Comparison of ENCODE assay signal across 8 mouse cellular contexts in genomic region chr11:72214591-72215409, GRCm38 (mm10). TPM values are rescaled to one million over a fixed set of nuclear protein-coding genes. Genes with fewer than 3 reads are reported as not detected.
DNase-seq lines count a peak whose midpoint lies in the region; ATAC-seq lines count a peak whose summit lies in the region.

No protein-coding gene starts in this region.

- H3K4me2 ChIP-seq in intestine, embryonic 14.5 days (ENCODE audit: low read length), result peak overlapping the region; percentile 97

- peak; percentile 95 for ATAC-seq in intestine, embryonic 14.5 days (replicated peaks; ENCODE audit: low FRiP score, low TSS enrichment, low read depth)

- H3K27me3 ChIP-seq in intestine, embryonic 14.5 days (replicated peaks; ENCODE audit: control insufficient read depth, insufficient read depth, low read length), result no peaks in the 10 kb centered on the region

- intact Hi-C loops in gastrocnemius, postnatal 14 days (cut with DNase I; ENCODE audit: low total_unique reads), result loop anchor here (10.0 kb wide), 1 partner anchor 1230 kb away; the partner anchor contains the start of gene C1qbp
- intact Hi-C loops in left cerebral cortex, postnatal 14 days (cut with DNase I), result no loop called here

- no peaks in the 10 kb centered on the region for H3K9me3 ChIP-seq in intestine, embryonic 14.5 days (ENCODE audit: control insufficient read depth, low read length)

- H3K36me3 ChIP-seq in intestine, embryonic 14.5 days (ENCODE audit: control insufficient read depth, insufficient read depth, low read length), result peaks cover 36% of the 10 kb centered on the region

- peak overlapping the region; percentile 95 for H3K4me3 ChIP-seq in intestine, embryonic 14.5 days (ENCODE audit: low read depth, low read length)

- H3K4me1 ChIP-seq in intestine, embryonic 14.5 days (replicated peaks; ENCODE audit: control insufficient read depth, insufficient read depth, low read length), result peaks cover 4% of the 10 kb centered on the region; the same call in 1 of the 2 replicates

- under 1% methylated on average over 51 of the region's 51 CpGs for WGBS in intestine, embryonic 14.5 days

- DNase-seq in adipocyte (ENCODE audit: low spot score), result peak; percentile 96
- DNase-seq in embryo, embryonic 10 days (ENCODE audit: low spot score), result peak; percentile 98
- DNase-seq in gastrocnemius, postnatal 14 days, result peak; percentile 95
- peak; percentile 99 for DNase-seq in intestine, embryonic 14.5 days (ENCODE audit: low spot score)
- peak; percentile 94 to 96 for DNase-seq in left cerebral cortex, postnatal 14 days (ENCODE audit: low spot score in 2 of 2)
- DNase-seq in mesoderm, embryonic 11.5 days (ENCODE audit: low read depth, low spot score), result peak; percentile 97
- DNase-seq in right cerebral cortex, postnatal 36 days (ENCODE audit: low spot score in 2 of 2), result peak; percentile 95
- DNase-seq in yolk sac, embryonic 10.5 days (ENCODE audit: low spot score), result peak; percentile 96

- H3K9ac ChIP-seq in intestine, embryonic 14.5 days (ENCODE audit: low read length), result peak overlapping the region; percentile 83

- H3K27ac ChIP-seq in intestine, embryonic 14.5 days (ENCODE audit: low read depth), result peak overlapping the region; percentile 77

RNA-seq across cellular contexts. Expression of gene Med31, which starts 0.6 kb away (rescaled TPM):
- 1 to 10 TPM; 6.3 to 6.7 TPM for total RNA-seq in gastrocnemius, postnatal 14 days (2021)
- polyA plus RNA-seq in intestine, embryonic 14.5 days (2014; fragmentation: Nextera tagmentation; extraction: Ambion mirVana), result 37.3 and 38.0 TPM in 2 replicates
- total RNA-seq in left cerebral cortex, postnatal 14 days (2021), result 10 to 100 TPM; 15.9 to 16.6 TPM

RNA-seq across cellular contexts. Expression of gene Txndc17, which starts 7.5 kb away (rescaled TPM):
- 10 to 100 TPM; 32.1 to 33.0 TPM for total RNA-seq in gastrocnemius, postnatal 14 days (2021)
- 256 and 268 TPM in 2 replicates for polyA plus RNA-seq in intestine, embryonic 14.5 days (2014; fragmentation: Nextera tagmentation; extraction: Ambion mirVana)
- total RNA-seq in left cerebral cortex, postnatal 14 days (2021), result 10 to 100 TPM; 33.6 to 36.7 TPM

RNA-seq across cellular contexts. Expression of gene 4933427D14Rik, which starts 7.5 kb away (rescaled TPM):
- total RNA-seq in gastrocnemius, postnatal 14 days (2021), result 1 to 10 TPM; 1.7 to 2.2 TPM
- 11.0 and 13.9 TPM in 2 replicates for polyA plus RNA-seq in intestine, embryonic 14.5 days (2014; fragmentation: Nextera tagmentation; extraction: Ambion mirVana)
- total RNA-seq in left cerebral cortex, postnatal 14 days (2021), result 10 to 100 TPM; 25.8 to 34.3 TPM

RNA-seq across cellular contexts. Expression of gene Gm43951, which starts 8.2 kb away (rescaled TPM):
- total RNA-seq in gastrocnemius, postnatal 14 days (2021), result under 1 TPM; 0.08 to 0.13 TPM
- 0.08 and 0.09 TPM in 2 replicates for polyA plus RNA-seq in intestine, embryonic 14.5 days (2014; fragmentation: Nextera tagmentation; extraction: Ambion mirVana)
- total RNA-seq in left cerebral cortex, postnatal 14 days (2021), result 10 to 100 TPM; 11.8 to 13.3 TPM

RNA-seq across cellular contexts. Expression of gene Slc13a5, which starts 52.2 kb away (rescaled TPM):
- under 1 TPM; 0.14 to 0.31 TPM for total RNA-seq in gastrocnemius, postnatal 14 days (2021)
- 0.24 and 0.47 TPM in 2 replicates for polyA plus RNA-seq in intestine, embryonic 14.5 days (2014; fragmentation: Nextera tagmentation; extraction: Ambion mirVana)
- 10 to 100 TPM; 17.2 to 24.0 TPM for total RNA-seq in left cerebral cortex, postnatal 14 days (2021)

Comparison
In these comparisons a context has a peak if more than half of its experiments do, and no peak if none do; other contexts are left out.
1. Peak in every context shown above with its lines: DNase-seq, ATAC-seq, H3K4me3 ChIP-seq and H3K27ac ChIP-seq.
2. RNA of gene 4933427D14Rik, which starts 7.5 kb away (total RNA-seq): 25.8 to 34.3 TPM in left cerebral cortex, postnatal 14 days; 1.7 to 2.2 TPM in gastrocnemius, postnatal 14 days; every median in the first group is over 4 times any median in the second.